Mouse (Mus musculus) granulocyte monocyte progenitor cell, adult 5-6 weeks (primary cell): ENCODE measurements around the gene G6pd2. TPM values are rescaled to one million over a fixed set of nuclear protein-coding genes. Genes with fewer than 3 reads are reported as not detected.

Experiments used
- ATAC-seq: replicated peaks from 2 replicates; pipeline ENCODE4 v1.8.0; 2016; ENCODE audit warnings: mild to moderate bottlenecking, moderate TSS enrichment, inconsistent platforms; ENCODE audit not compliant: poor library complexity, severe bottlenecking
- total RNA-seq, 2 experiments: library from RNA; stranded (forward) in 1 of 2; stranded (reverse) in 1 of 2; fragments of 200-712, 200-1000 nt in 1 of 2; fragments of >200 nt in 1 of 2; fragmentation: Nextera tagmentation in 1 of 2; gene quantifications; 2 replicates each; pipeline ENCODE4 v1.2.3; 2014 to 2017

The G6pd2 gene
- not detected in 2 replicates for total RNA-seq (2014; fragmentation: Nextera tagmentation)
- not detected in 2 replicates for total RNA-seq (2017)

DNA sequence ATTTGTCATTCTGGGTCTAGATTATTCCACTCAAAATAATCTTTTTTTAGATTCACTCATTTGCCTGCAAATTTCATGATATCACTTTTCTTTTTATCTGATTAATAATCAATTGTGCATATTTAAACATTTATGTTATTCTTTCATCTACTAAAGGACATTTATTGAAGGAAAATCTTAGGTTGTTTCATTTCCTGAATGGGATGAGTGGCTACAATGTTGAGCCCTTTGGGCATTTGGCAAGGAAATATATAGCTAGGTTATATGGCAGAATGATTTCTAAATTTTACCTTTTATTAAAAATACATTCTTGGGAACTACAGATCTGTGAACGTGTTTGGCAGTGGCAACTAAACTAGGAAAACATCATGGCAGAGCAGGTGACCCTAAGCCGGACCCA, at the start of gene G6pd2:
Gene G6pd2, plus strand, starts transcription at position 301 of the 400 bp plus-strand sequence.
- ATAC-seq, result no peak

DNA sequence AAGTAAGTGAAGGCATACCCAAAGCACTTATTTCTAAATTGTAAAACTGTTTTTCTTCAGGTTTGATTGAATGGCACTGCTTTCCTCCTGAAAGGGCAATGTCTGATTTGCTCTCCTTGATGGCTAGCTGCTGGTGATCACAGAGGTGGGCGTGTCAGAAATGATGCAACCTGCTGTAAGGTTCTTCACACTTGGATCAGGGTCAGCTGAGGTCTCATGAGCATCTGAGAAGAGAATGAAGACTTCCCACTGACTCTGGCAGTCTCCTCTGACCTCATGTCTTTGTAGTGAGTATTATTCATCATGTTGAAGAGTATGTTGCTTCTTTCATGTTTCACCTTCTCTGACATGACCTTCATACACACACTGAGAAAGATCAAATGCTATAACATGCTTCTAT, 44.4 kb upstream of the G6pd2 start:
- no peak for ATAC-seq

DNA sequence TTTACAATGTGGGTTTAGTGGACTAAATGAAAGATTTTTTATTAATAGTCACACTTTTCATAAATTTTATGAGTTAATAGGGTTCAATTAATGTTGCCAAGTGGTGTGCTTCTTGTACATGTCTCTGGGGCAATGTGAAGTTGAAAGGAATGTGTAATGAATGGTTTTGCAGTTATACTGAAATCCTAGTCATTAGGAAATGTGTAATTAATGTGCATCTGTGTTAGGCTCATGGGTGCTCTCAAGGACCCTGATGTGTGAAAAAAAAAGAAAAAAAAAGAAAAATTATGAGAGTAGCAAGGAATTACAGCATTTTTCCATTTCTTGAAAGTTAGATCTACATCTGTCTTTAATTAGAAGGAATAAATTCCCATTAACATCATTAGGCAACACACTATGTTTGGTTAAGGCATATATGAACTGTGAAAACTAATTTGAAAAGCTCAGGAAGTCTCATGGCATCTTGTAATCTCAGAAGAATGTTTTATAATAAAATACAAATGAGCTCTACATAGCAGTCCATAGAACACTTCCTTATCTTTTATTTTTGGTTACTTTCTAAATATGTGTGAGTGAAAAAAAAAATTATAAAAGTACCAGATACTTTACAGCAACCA, 24.4 kb downstream of the G6pd2 start:
- ATAC-seq, result no peak

DNA sequence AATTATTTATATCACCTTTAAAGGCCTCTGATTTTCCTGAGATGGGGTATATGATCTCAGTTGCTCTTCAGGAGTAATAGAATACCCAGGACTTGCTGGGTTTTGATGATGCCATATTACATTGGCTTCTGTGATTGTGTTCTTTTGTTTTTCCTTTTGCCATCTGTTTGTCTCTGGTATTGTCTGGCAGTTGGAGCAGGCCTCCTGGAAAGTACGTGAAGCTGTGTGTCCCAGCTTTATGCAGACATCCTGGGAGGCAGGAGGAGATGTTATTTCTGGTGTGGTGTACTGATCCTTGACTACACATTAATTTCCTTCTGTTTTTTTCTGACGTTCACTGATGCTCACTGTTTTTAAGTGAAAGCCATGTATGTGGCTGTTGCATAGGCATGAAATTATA, 35.3 kb downstream of the G6pd2 start:
- ATAC-seq, result no peak
